Mouse (Mus musculus): ENCODE data around the gene Nsf.

DNA sequence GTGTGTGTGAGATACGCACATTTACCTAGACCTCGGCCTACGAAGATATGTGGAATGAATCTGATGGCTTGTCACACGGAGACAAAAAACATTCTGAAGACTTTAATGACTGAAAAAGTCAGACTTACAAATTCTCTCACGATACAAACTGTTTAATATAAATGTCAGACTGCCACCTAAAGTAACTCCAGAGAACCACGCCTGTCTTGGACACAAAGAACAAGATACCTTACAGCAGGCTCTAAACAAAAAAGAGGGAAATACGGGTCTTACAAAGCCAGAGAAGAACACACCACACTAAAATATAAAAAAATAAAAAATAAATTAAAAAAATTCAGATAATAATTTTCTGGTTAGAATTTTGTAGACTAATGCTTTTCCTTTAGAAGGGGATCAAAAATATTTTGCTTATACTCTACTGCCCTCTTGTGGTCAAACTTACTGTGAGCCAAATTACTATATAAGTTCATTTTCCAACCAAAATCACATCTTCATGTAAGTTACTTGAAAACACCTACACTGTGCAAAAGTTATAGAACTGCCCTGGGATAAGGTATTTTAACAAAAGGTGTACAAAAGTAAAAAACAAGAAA is 42.8 kb downstream of the Nsf start:
- no peak for TF ChIP-seq CTCF (IDR thresholded peaks at IDR 0.05; ENCODE audit: low read depth, low read length)
- no peak for TF ChIP-seq POLR2A (IDR thresholded peaks at IDR 0.05; ENCODE audit: insufficient read depth, low read length)
- TF ChIP-seq EP300 (IDR thresholded peaks at IDR 0.05; ENCODE audit: insufficient read depth, low read depth, low read length) = no peak

Data from ES-Bruce4 (cell line).